Mouse (Mus musculus): Measurements from ENCODE around the gene Dtd2. TPM values are rescaled to one million over a fixed set of nuclear protein-coding genes. Genes with fewer than 3 reads are reported as not detected.

Dtd2 gene
- polyA plus RNA-seq, 2 experiments: 11.1 to 12.0 TPM

DNA sequence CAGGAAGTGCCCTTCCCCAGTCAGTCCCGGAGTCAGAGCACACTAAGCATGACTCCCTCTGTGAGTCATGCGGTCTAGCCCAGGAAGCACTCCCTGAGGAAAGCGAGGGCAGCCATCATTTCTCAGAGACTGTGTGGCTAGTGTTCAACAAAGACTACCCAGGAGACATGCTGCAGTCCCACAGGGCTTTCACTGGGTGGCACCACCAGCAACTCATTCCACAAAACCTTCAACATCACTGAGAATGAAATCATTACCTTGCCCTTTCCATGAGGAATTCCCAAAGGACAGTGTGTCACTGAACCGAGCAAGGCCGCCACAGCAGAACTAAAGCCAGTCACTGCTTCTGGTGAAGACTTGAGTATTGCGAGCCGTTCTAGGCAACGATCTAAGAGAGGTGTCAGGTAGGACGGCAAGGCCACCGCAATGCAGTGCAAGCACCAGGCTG lies 58.8 kb downstream of the Dtd2 start:
- ATAC-seq (ENCODE audit: insufficient read depth) (no peak), DNase-seq (ENCODE audit: low read depth in 3 of 3, low spot score in 3 of 3) (no peak)
- H3K36me3 ChIP-seq (replicated peaks; ENCODE audit: control insufficient read depth, insufficient read depth, low read depth): peaks cover 55% of the 10 kb centered on the region

GRCm38 (mm10) chr12:51945331-51945730 lies 61.0 kb downstream of the Dtd2 start:
- no peaks in the 10 kb centered on the region for H3K4me1 ChIP-seq (replicated peaks; ENCODE audit: control insufficient read depth in 2 of 2, insufficient read depth in 2 of 2, low read length in 1 of 2)
- H3K4me2 ChIP-seq (ENCODE audit: low read depth): no peak overlapping the region
- no peak overlapping the region for H3K9ac ChIP-seq (replicated peaks)
- ATAC-seq (ENCODE audit: insufficient read depth): no peak
- DNase-seq (ENCODE audit: low read depth in 3 of 3, low spot score in 3 of 3): no peak
- TF ChIP-seq CTCF (IDR thresholded peaks at IDR 0.05; ENCODE audit: low read depth) (no peak), EP300 (IDR thresholded peaks at IDR 0.05; ENCODE audit: low read depth) (no peak)
- H3K27ac ChIP-seq: no peak overlapping the region
- H3K36me3 ChIP-seq (replicated peaks; ENCODE audit: control insufficient read depth, insufficient read depth, low read depth): peaks cover 35% of the 10 kb centered on the region
- no peak overlapping the region for H3K4me3 ChIP-seq (ENCODE audit: insufficient read depth in 1 of 2, low read depth in 2 of 2, low read length in 2 of 2)
- no peaks in the 10 kb centered on the region for H3K27me3 ChIP-seq (ENCODE audit: control insufficient read depth, insufficient read depth, low read length)
- WGBS (ENCODE audit: insufficient replicate concordance): 88% methylated on average over 9 of the region's 9 CpGs
- no peaks in the 10 kb centered on the region for H3K9me3 ChIP-seq (ENCODE audit: control insufficient read depth, low read length)

More for the DNA sequence above, 58.8 kb downstream of the Dtd2 start:
- 88% methylated on average over 10 of the region's 10 CpGs for whole genome bisulfite sequencing (ENCODE audit: insufficient replicate concordance)
- no peaks in the 10 kb centered on the region for H3K9me3 ChIP-seq (ENCODE audit: control insufficient read depth, low read length)
- no peaks in the 10 kb centered on the region for H3K4me1 ChIP-seq (replicated peaks; ENCODE audit: control insufficient read depth in 2 of 2, insufficient read depth in 2 of 2, low read length in 1 of 2)
- H3K9ac ChIP-seq (replicated peaks): no peak overlapping the region
- H3K4me3 ChIP-seq (ENCODE audit: insufficient read depth in 1 of 2, low read depth in 2 of 2, low read length in 2 of 2): no peak overlapping the region
- H3K27me3 ChIP-seq (ENCODE audit: control insufficient read depth, insufficient read depth, low read length): no peaks in the 10 kb centered on the region
- TF ChIP-seq CTCF (IDR thresholded peaks at IDR 0.05; ENCODE audit: low read depth) (peak; percentile 23; the same call in 1 of the 2 replicates), EP300 (IDR thresholded peaks at IDR 0.05; ENCODE audit: low read depth) (no peak)
- H3K4me2 ChIP-seq (ENCODE audit: low read depth): no peak overlapping the region
- H3K27ac ChIP-seq: no peak overlapping the region

- H3K27ac ChIP-seq: no peak overlapping the region
- no peaks in the 10 kb centered on the region for H3K9me3 ChIP-seq (ENCODE audit: control insufficient read depth, low read length)
- H3K36me3 ChIP-seq (replicated peaks; ENCODE audit: control insufficient read depth, insufficient read depth, low read depth): peaks cover 22% of the 10 kb centered on the region
- WGBS (ENCODE audit: insufficient replicate concordance): 73% methylated on average over 4 of the region's 4 CpGs
- ATAC-seq (ENCODE audit: insufficient read depth): no peak
- H3K27me3 ChIP-seq (ENCODE audit: control insufficient read depth, insufficient read depth, low read length): no peaks in the 10 kb centered on the region
- no peak overlapping the region for H3K9ac ChIP-seq (replicated peaks)
- no peak overlapping the region for H3K4me3 ChIP-seq (ENCODE audit: insufficient read depth in 1 of 2, low read depth in 2 of 2, low read length in 2 of 2)
- no peaks in the 10 kb centered on the region for H3K4me1 ChIP-seq (replicated peaks; ENCODE audit: control insufficient read depth in 2 of 2, insufficient read depth in 2 of 2, low read length in 1 of 2)
- TF ChIP-seq CTCF (IDR thresholded peaks at IDR 0.05; ENCODE audit: low read depth) (no peak), EP300 (IDR thresholded peaks at IDR 0.05; ENCODE audit: low read depth) (no peak)
- H3K4me2 ChIP-seq (ENCODE audit: low read depth): no peak overlapping the region
- DNase-seq (ENCODE audit: low read depth in 3 of 3, low spot score in 3 of 3): no peak
Measured at GRCm38 (mm10) chr12:51939848-51940247, 66.5 kb downstream of the Dtd2 start.

Other genes starting within 250 kb of the Dtd2 start
- gene Hectd1, start 177.0 kb downstream of the Dtd2 start, polyA plus RNA-seq (2012; rRNA removed): 17.9 and 22.3 TPM in 2 replicates
- gene Hectd1, start 177.0 kb downstream of the Dtd2 start, polyA plus RNA-seq (2014; fragmentation: Nextera tagmentation; extraction: Ambion mirVana): 22.1 and 25.2 TPM in 2 replicates
- gene Heatr5a, start 35.2 kb downstream of the Dtd2 start, polyA plus RNA-seq (2012; rRNA removed): 8.2 and 9.2 TPM in 2 replicates
- gene Heatr5a, start 35.2 kb downstream of the Dtd2 start, polyA plus RNA-seq (2014; fragmentation: Nextera tagmentation; extraction: Ambion mirVana): 5.6 and 6.6 TPM in 2 replicates
- not detected in 2 replicates for gene Gpr33, start 21.6 kb upstream of the Dtd2 start, polyA plus RNA-seq (2012; rRNA removed)
- not detected in 2 replicates for gene Gpr33, start 21.6 kb upstream of the Dtd2 start, polyA plus RNA-seq (2014; fragmentation: Nextera tagmentation; extraction: Ambion mirVana)
- 1.1 and 1.9 TPM in 2 replicates for gene Nubpl, start 91.2 kb upstream of the Dtd2 start, polyA plus RNA-seq (2012; rRNA removed)
- gene Nubpl, start 91.2 kb upstream of the Dtd2 start, polyA plus RNA-seq (2014; fragmentation: Nextera tagmentation; extraction: Ambion mirVana): 4.7 and 5.0 TPM in 2 replicates